Mouse (Mus musculus): ENCODE data around the gene Avil. TPM values are rescaled to one million over a fixed set of nuclear protein-coding genes. Genes with fewer than 3 reads are reported as not detected.

Avil gene
- total RNA-seq, 2 experiments from 2014 or later = 0.32 to 0.87 TPM

GRCm38 (mm10) chr10:127003806-127004205, 3.3 kb downstream of the Avil start:
- no peak for TF ChIP-seq CTCF (conservative IDR thresholded peaks at IDR 0.05)

GRCm38 (mm10) chr10:127016488-127016887, 16.0 kb downstream of the Avil start:
- no peak overlapping the region for H3K4me3 ChIP-seq
- DNase-seq (ENCODE audit: low spot score in 2 of 2) = no peak
- TF ChIP-seq CTCF (conservative IDR thresholded peaks at IDR 0.05) = peak; percentile 46
- no peak overlapping the region for H3K27ac ChIP-seq

More at GRCm38 (mm10) chr10:127003806-127004205, 3.3 kb downstream of the Avil start:
- no peak overlapping the region for H3K27ac ChIP-seq
- no peak for DNase-seq (ENCODE audit: low spot score in 2 of 2)
- no peak overlapping the region for H3K4me3 ChIP-seq

DNA sequence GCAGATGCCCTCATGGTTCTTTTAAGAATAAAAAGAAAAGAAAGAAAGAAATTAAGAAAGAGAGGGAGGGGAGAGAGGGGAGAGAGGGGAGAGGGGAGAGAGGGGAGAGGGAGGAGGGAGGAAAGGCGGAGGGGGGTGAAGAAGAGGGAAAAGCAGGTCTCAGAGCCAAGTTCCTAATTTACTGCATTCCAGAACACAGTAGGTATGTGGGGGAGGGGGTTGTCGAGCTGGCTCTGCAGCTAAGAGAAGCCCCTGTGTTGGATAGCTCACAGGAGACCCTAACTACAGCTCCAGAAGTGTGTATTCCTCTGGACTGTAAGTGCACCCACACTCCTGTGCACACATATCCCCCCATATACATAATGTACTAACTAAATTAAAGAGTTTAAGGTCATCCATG, 16.6 kb downstream of the Avil start:
- H3K4me3 ChIP-seq = no peak overlapping the region
- no peak for TF ChIP-seq CTCF (conservative IDR thresholded peaks at IDR 0.05)
- H3K27ac ChIP-seq = no peak overlapping the region
- no peak for DNase-seq (ENCODE audit: low spot score in 2 of 2)

GRCm38 (mm10) chr10:127018422-127018821, 17.9 kb downstream of the Avil start:
- DNase-seq (ENCODE audit: low spot score in 2 of 2) = no peak
- H3K27ac ChIP-seq = no peak overlapping the region
- no peak for TF ChIP-seq CTCF (conservative IDR thresholded peaks at IDR 0.05)
- no peak overlapping the region for H3K4me3 ChIP-seq

DNA sequence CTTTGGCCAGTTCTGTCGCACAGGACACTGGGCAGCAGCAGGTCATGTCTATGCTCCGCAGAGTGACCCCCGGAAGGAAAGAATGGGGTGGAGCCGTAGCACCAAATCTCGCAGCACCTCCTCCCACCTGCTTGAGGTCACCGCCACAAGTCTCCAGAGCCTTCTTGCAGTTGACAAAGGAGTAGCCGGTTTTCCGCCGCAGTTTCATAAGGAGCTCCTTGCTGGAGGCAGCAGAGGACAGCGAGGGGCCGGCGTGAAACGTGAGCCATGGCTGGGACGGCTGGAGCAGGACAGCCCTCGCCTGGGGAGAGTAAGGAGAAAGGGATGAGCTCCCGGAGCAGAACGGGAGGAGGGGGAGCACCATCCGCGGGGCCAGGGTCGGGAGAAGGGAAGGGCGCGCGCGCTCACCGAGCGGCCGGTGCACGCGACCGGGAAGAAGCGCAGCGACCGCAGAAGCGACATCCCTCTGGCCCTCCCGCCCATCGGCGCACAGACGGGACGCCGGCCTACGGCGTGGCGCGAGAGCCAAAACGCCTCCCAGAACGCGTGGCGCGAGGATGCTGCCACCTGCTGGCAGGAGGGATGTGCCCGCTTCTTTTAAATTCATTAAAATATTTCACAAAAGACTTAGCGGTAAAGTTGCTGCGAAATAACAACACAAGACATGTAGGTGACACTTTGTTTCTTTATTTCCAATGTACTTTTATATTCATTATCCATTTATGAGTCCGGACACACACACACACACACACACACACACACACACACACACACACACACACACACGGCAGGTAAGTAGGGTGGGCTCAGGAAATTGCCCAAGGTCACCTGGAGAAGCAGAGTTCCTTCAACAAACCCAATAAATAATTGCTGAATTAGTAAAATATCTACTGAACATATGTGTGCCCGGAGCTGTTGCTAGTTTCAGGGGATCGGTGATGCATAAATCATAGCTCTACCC, 30.1 kb downstream of the Avil start, which contains the start of gene Tsfm:
Gene Tsfm, minus strand, starts transcription at position 505 of the 961 bp plus-strand sequence.
- H3K4me3 ChIP-seq = peak within 1 kb of the TSS; percentile 86
- peak within 1 kb of the TSS; percentile 89 for H3K27ac ChIP-seq
- DNase-seq (ENCODE audit: low spot score in 2 of 2) = peak; percentile 89 to 94
- peak; percentile 92 for TF ChIP-seq CTCF (conservative IDR thresholded peaks at IDR 0.05)

DNA sequence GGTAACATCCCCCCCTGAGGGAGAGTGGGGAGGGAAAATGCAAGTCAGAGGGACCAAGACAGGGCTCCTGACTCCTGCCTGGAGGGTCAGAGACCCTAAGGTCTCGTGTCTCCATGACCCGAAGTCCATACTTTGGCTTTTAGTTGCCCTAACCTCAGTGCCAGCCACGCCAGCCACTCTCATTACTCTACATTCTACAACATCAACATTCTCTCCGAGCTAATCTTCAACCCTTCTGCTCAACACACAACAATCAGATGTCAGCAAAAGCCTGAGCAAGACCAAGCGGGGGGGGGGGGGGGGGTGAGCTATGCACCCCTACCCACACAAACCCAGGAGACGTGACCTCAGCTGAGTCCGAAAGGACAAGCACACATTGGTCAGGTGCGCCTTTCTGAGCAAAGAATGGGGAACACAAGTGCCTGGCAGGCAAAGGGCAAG, 32.8 kb downstream of the Avil start:
- no peak overlapping the region for H3K27ac ChIP-seq
- no peak overlapping the region for H3K4me3 ChIP-seq
- no peak for DNase-seq (ENCODE audit: low spot score in 2 of 2)
- no peak for TF ChIP-seq CTCF (conservative IDR thresholded peaks at IDR 0.05)

GRCm38 (mm10) chr10:127036273-127036672, 35.8 kb downstream of the Avil start:
- no peak for DNase-seq (ENCODE audit: low spot score in 2 of 2)
- no peak for TF ChIP-seq CTCF (conservative IDR thresholded peaks at IDR 0.05)
- Histone ChIP-seq H3K4me3 (no peak overlapping the region), H3K27ac (no peak overlapping the region)

- Histone ChIP-seq H3K4me3 (no peak overlapping the region), H3K27ac (no peak overlapping the region)
- no peak for TF ChIP-seq CTCF (conservative IDR thresholded peaks at IDR 0.05)
- DNase-seq (ENCODE audit: low spot score in 2 of 2) = no peak
Measured at GRCm38 (mm10) chr10:127037641-127038040, 37.1 kb downstream of the Avil start.

DNA sequence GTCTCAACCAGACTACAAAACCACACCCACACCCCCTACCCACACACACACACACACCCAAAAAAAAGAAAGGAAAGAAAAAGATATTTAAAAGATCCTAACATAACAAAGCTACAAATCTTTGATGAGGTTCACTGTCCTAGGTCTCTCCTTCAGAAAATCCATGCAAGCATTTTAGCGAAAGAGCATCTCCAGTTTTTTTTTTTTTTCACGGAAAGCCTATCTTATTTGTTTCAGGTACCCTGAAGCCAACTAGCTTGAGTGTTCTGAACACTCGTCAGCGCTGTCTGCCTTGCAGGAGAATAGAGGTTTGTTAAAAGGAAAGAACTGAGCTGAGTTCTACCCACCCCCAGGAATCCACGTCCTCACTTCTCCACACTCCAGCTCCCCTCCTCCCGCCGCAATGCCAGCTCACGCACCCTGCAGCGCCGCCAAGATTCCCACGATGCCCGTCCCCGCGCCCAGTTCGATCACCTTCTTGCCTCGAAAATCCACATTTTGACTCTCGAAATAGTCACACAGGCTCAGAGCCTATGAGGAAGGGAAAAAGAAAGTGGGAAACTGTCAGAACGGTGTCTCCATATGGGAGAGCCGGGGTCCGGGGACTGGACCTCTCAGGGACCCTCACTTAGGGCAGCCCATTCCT, 40.2 kb downstream of the Avil start:
- no peak for DNase-seq (ENCODE audit: low spot score in 2 of 2)
- no peak for TF ChIP-seq CTCF (conservative IDR thresholded peaks at IDR 0.05)
- peak overlapping the region; percentile 99 for H3K4me3 ChIP-seq
- H3K27ac ChIP-seq = peak overlapping the region; percentile 77

- peak within 1 kb of the TSS; percentile 99 for H3K4me3 ChIP-seq
- H3K27ac ChIP-seq = peak within 1 kb of the TSS; percentile 77
- no peak for TF ChIP-seq CTCF (conservative IDR thresholded peaks at IDR 0.05)
- DNase-seq (ENCODE audit: low spot score in 2 of 2) = peak in 1 of 2 experiments; percentile 28
Measured at GRCm38 (mm10) chr10:127041274-127041766, 40.8 kb downstream of the Avil start, which contains the start of the genes Mettl1 and Eef1akmt3. Mettl1 (plus strand) TSS chr10:127041414. Eef1akmt3 (minus strand) TSS chr10:127041513.

DNA sequence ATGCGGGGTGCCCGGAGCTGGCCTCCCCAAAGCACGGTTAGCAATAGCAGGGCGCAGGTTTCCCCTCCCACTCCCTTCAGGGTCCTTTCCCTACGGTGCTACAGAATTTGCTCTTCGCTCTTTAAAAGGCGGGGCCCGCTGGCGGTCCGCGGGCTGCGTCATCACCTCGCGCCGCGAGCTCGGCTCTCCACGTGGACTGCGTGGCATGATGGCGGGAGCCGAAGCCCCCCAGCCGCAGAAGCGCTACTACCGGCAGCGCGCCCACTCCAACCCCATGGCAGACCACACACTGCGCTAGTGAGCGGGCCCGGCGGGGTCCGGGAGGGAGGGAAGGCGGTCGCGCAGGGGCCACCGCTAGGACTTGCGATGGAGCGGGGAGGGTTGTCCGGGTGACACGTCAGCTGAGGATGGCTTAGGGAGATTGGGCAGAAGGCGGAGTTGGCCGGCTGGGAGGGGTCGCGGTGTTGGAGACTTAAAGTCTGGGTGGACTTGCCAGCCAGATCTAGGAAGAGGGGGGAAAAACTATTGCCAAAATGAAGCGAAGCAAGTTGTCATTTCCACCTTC, 41.3 kb downstream of the Avil start:
- DNase-seq (ENCODE audit: low spot score in 2 of 2) = peak; percentile 88 to 91
- peak; percentile 19; the same call in 1 of the 2 replicates for TF ChIP-seq CTCF (conservative IDR thresholded peaks at IDR 0.05)
- peak overlapping the region; percentile 99 for H3K4me3 ChIP-seq
- peak overlapping the region; percentile 77 for H3K27ac ChIP-seq

- H3K4me3 ChIP-seq = peak overlapping the region; percentile 99
- peak overlapping the region; percentile 77 for H3K27ac ChIP-seq
- no peak for DNase-seq (ENCODE audit: low spot score in 2 of 2)
- no peak for TF ChIP-seq CTCF (conservative IDR thresholded peaks at IDR 0.05)
Measured at GRCm38 (mm10) chr10:127042468-127043115, 42.1 kb downstream of the Avil start.

Measured in layer of hippocampus, adult 2 months (tissue).